Mouse (Mus musculus): ENCODE measurements around the gene Mydgf. TPM values are rescaled to one million over a fixed set of nuclear protein-coding genes. Genes with fewer than 3 reads are reported as not detected.

The Mydgf gene
- polyA plus RNA-seq, 1 experiment: 73.9 TPM

GRCm38 (mm10) chr17:56132661-56133060 is 51.1 kb downstream of the Mydgf start:
- H3K79me2 ChIP-seq (ENCODE audit: control insufficient read depth, insufficient read depth): no peaks in the 10 kb centered on the region
- H3K4me3 ChIP-seq: no peak overlapping the region
- no peak overlapping the region for H3ac ChIP-seq (ENCODE audit: control insufficient read depth, insufficient read length)
- no peak for TF ChIP-seq CEBPB (IDR thresholded peaks at IDR 0.05; ENCODE audit: insufficient read depth, poor library complexity, severe bottlenecking)
- H3K36me3 ChIP-seq (ENCODE audit: control insufficient read depth, insufficient read depth): no peaks in the 10 kb centered on the region
- no peak overlapping the region for H3K4me2 ChIP-seq (ENCODE audit: low read depth)
- H3K27me3 ChIP-seq (ENCODE audit: control insufficient read depth, insufficient read depth, insufficient read length): peaks cover 23% of the 10 kb centered on the region

DNA sequence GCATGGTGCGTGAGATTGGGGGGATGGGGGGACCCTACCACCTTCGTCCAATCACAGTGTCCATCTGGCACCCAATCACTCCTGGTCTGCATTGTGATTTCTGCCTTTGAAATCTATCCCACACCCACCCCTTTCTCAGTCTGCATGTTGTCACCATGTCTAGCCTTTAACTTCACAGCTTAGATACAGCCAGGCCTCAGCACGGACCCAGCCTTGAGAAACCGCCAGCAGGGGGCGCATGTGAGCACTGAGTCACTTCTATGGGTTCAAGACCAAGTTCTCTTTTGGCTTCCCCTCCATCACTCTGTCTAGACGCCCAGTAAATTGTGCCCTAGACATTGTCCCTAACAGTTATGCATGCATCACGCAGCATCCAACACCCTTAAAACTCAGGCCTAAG is 51.9 kb downstream of the Mydgf start:
- Histone ChIP-seq H3K4me3 (no peak overlapping the region), H3ac (ENCODE audit: control insufficient read depth, insufficient read length) (no peak overlapping the region), H3K27me3 (ENCODE audit: control insufficient read depth, insufficient read depth, insufficient read length) (peaks cover 28% of the 10 kb centered on the region), H3K36me3 (ENCODE audit: control insufficient read depth, insufficient read depth) (no peaks in the 10 kb centered on the region), H3K4me2 (ENCODE audit: low read depth) (no peak overlapping the region), H3K79me2 (ENCODE audit: control insufficient read depth, insufficient read depth) (no peaks in the 10 kb centered on the region)
- TF ChIP-seq CEBPB (IDR thresholded peaks at IDR 0.05; ENCODE audit: insufficient read depth, poor library complexity, severe bottlenecking) (no peak), POLR2A (IDR thresholded peaks at IDR 0.05; ENCODE audit: insufficient read length, low read depth) (no peak), REST (IDR thresholded peaks at IDR 0.05; ENCODE audit: insufficient read depth, insufficient read length) (no peak), SRF (IDR thresholded peaks at IDR 0.05; ENCODE audit: control insufficient read depth, insufficient read length, low read depth) (no peak), MYOD1 (IDR thresholded peaks at IDR 0.05; ENCODE audit: control insufficient read depth in 1 of 3, insufficient read length in 2 of 3, low read depth in 2 of 3) (no peak), POLR2AphosphoS2 (IDR thresholded peaks at IDR 0.05; ENCODE audit: insufficient read length, low read depth) (no peak)

- TF ChIP-seq REST (IDR thresholded peaks at IDR 0.05; ENCODE audit: insufficient read depth, insufficient read length) (no peak), CEBPB (IDR thresholded peaks at IDR 0.05; ENCODE audit: insufficient read depth, poor library complexity, severe bottlenecking) (no peak), USF1 (IDR thresholded peaks at IDR 0.05; ENCODE audit: low read depth) (no peak), POLR2AphosphoS2 (IDR thresholded peaks at IDR 0.05; ENCODE audit: insufficient read length, low read depth) (no peak), MYOD1 (IDR thresholded peaks at IDR 0.05; ENCODE audit: control insufficient read depth in 1 of 3, insufficient read length in 2 of 3, low read depth in 2 of 3) (no peak), SRF (IDR thresholded peaks at IDR 0.05; ENCODE audit: control insufficient read depth, insufficient read length, low read depth) (no peak), TCF12 (IDR thresholded peaks at IDR 0.05; ENCODE audit: insufficient read depth, poor library complexity, severe bottlenecking) (no peak)
- H3K4me3 ChIP-seq: no peak overlapping the region
- H3K4me2 ChIP-seq (ENCODE audit: low read depth): no peak overlapping the region
- peaks cover 28% of the 10 kb centered on the region for H3K27me3 ChIP-seq (ENCODE audit: control insufficient read depth, insufficient read depth, insufficient read length)
- no peaks in the 10 kb centered on the region for H3K79me2 ChIP-seq (ENCODE audit: control insufficient read depth, insufficient read depth)
- no peak overlapping the region for H3ac ChIP-seq (ENCODE audit: control insufficient read depth, insufficient read length)
- H3K36me3 ChIP-seq (ENCODE audit: control insufficient read depth, insufficient read depth): no peaks in the 10 kb centered on the region
Measured at GRCm38 (mm10) chr17:56131136-56131535, 52.6 kb downstream of the Mydgf start.

GRCm38 (mm10) chr17:56128246-56128645 is 55.5 kb downstream of the Mydgf start:
- no peak for TF ChIP-seq MYOG (IDR thresholded peaks at IDR 0.05; ENCODE audit: control insufficient read depth in 1 of 3, insufficient read depth in 1 of 3, insufficient read length in 2 of 3, low read depth in 2 of 3)
- TF ChIP-seq TCF3 (IDR thresholded peaks at IDR 0.05; ENCODE audit: insufficient read length, low read depth): no peak
- TF ChIP-seq E2F4 (IDR thresholded peaks at IDR 0.05; ENCODE audit: insufficient read depth): no peak
- TF ChIP-seq MAX (IDR thresholded peaks at IDR 0.05; ENCODE audit: low read depth): no peak
- TF ChIP-seq CEBPB (IDR thresholded peaks at IDR 0.05; ENCODE audit: insufficient read depth, poor library complexity, severe bottlenecking): no peak
- no peak for TF ChIP-seq USF1 (IDR thresholded peaks at IDR 0.05; ENCODE audit: low read depth)
- TF ChIP-seq REST (IDR thresholded peaks at IDR 0.05; ENCODE audit: insufficient read depth, insufficient read length): no peak
- TF ChIP-seq TCF12 (IDR thresholded peaks at IDR 0.05; ENCODE audit: insufficient read depth, poor library complexity, severe bottlenecking): no peak
- no peak for TF ChIP-seq MYOD1 (IDR thresholded peaks at IDR 0.05; ENCODE audit: control insufficient read depth in 1 of 3, insufficient read length in 2 of 3, low read depth in 2 of 3)
- TF ChIP-seq POLR2A (IDR thresholded peaks at IDR 0.05; ENCODE audit: insufficient read length, low read depth): no peak
- no peak for TF ChIP-seq POLR2AphosphoS2 (IDR thresholded peaks at IDR 0.05; ENCODE audit: insufficient read length, low read depth)
- no peak for TF ChIP-seq SRF (IDR thresholded peaks at IDR 0.05; ENCODE audit: control insufficient read depth, insufficient read length, low read depth)
- H3K79me2 ChIP-seq (ENCODE audit: control insufficient read depth, insufficient read depth): no peaks in the 10 kb centered on the region
- no peak overlapping the region for H3K4me3 ChIP-seq
- H3K36me3 ChIP-seq (ENCODE audit: control insufficient read depth, insufficient read depth): no peaks in the 10 kb centered on the region
- no peak overlapping the region for H3K4me2 ChIP-seq (ENCODE audit: low read depth)
- peaks cover 26% of the 10 kb centered on the region for H3K27me3 ChIP-seq (ENCODE audit: control insufficient read depth, insufficient read depth, insufficient read length)
- H3ac ChIP-seq (ENCODE audit: control insufficient read depth, insufficient read length): no peak overlapping the region

- TF ChIP-seq MAX (IDR thresholded peaks at IDR 0.05; ENCODE audit: low read depth): no peak
- no peak for TF ChIP-seq USF1 (IDR thresholded peaks at IDR 0.05; ENCODE audit: low read depth)
- no peak for TF ChIP-seq TCF3 (IDR thresholded peaks at IDR 0.05; ENCODE audit: insufficient read length, low read depth)
- TF ChIP-seq MYOD1 (IDR thresholded peaks at IDR 0.05; ENCODE audit: control insufficient read depth in 1 of 3, insufficient read length in 2 of 3, low read depth in 2 of 3): no peak
- TF ChIP-seq MYOG (IDR thresholded peaks at IDR 0.05; ENCODE audit: control insufficient read depth in 1 of 3, insufficient read depth in 1 of 3, insufficient read length in 2 of 3, low read depth in 2 of 3): no peak
- no peak for TF ChIP-seq POLR2A (IDR thresholded peaks at IDR 0.05; ENCODE audit: insufficient read length, low read depth)
- no peak for TF ChIP-seq SRF (IDR thresholded peaks at IDR 0.05; ENCODE audit: control insufficient read depth, insufficient read length, low read depth)
- Histone ChIP-seq H3K27me3 (ENCODE audit: control insufficient read depth, insufficient read depth, insufficient read length) (peaks cover 32% of the 10 kb centered on the region), H3K4me3 (no peak overlapping the region), H3K4me2 (ENCODE audit: low read depth) (no peak overlapping the region), H3K79me2 (ENCODE audit: control insufficient read depth, insufficient read depth) (no peaks in the 10 kb centered on the region), H3K36me3 (ENCODE audit: control insufficient read depth, insufficient read depth) (no peaks in the 10 kb centered on the region), H3ac (ENCODE audit: control insufficient read depth, insufficient read length) (no peak overlapping the region)
Measured at GRCm38 (mm10) chr17:56126175-56126574, 57.5 kb downstream of the Mydgf start.

Other genes starting within 250 kb of the Mydgf start
- 0.82 TPM for gene Zfp119b, start 234.4 kb downstream of the Mydgf start, polyA plus RNA-seq (2012; fragmentation: generic; extraction: Trizol)
- gene Ebi3, start 231.3 kb downstream of the Mydgf start, polyA plus RNA-seq (2012; fragmentation: generic; extraction: Trizol): not detected
- 9.3 TPM for gene Yju2, start 224.8 kb downstream of the Mydgf start, polyA plus RNA-seq (2012; fragmentation: generic; extraction: Trizol)
- 0.13 TPM for gene Shd, start 213.5 kb downstream of the Mydgf start, polyA plus RNA-seq (2012; fragmentation: generic; extraction: Trizol)
- gene Fsd1, start 197.4 kb downstream of the Mydgf start, polyA plus RNA-seq (2012; fragmentation: generic; extraction: Trizol): 0.36 TPM
- gene Stap2, start 178.3 kb downstream of the Mydgf start, polyA plus RNA-seq (2012; fragmentation: generic; extraction: Trizol): 0.46 TPM
- 92.1 TPM for gene Mpnd, start 178.2 kb downstream of the Mydgf start, polyA plus RNA-seq (2012; fragmentation: generic; extraction: Trizol)
- 66.9 TPM for gene Sh3gl1, start 147.3 kb downstream of the Mydgf start, polyA plus RNA-seq (2012; fragmentation: generic; extraction: Trizol)
- 8.0 TPM for gene Chaf1a, start 143.5 kb downstream of the Mydgf start, polyA plus RNA-seq (2012; fragmentation: generic; extraction: Trizol)
- gene Ubxn6, start 108.9 kb downstream of the Mydgf start, polyA plus RNA-seq (2012; fragmentation: generic; extraction: Trizol): 54.3 TPM
- gene Hdgfl2, start 104.3 kb downstream of the Mydgf start, polyA plus RNA-seq (2012; fragmentation: generic; extraction: Trizol): 56.4 TPM
- 0.30 TPM for gene Plin4, start 74.1 kb downstream of the Mydgf start, polyA plus RNA-seq (2012; fragmentation: generic; extraction: Trizol)
- gene Plin5, start 66.3 kb downstream of the Mydgf start, polyA plus RNA-seq (2012; fragmentation: generic; extraction: Trizol): 0.06 TPM
- 0.04 TPM for gene Lrg1, start 61.9 kb downstream of the Mydgf start, polyA plus RNA-seq (2012; fragmentation: generic; extraction: Trizol)
- 1.4 TPM for gene Sema6b, start 43.6 kb downstream of the Mydgf start, polyA plus RNA-seq (2012; fragmentation: generic; extraction: Trizol)
- 2.3 TPM for gene Tnfaip8l1, start 21.4 kb downstream of the Mydgf start, polyA plus RNA-seq (2012; fragmentation: generic; extraction: Trizol)
- gene Dpp9, start 35.0 kb upstream of the Mydgf start, polyA plus RNA-seq (2012; fragmentation: generic; extraction: Trizol): 37.1 TPM
- gene Fem1a, start 72.9 kb upstream of the Mydgf start, polyA plus RNA-seq (2012; fragmentation: generic; extraction: Trizol): 43.6 TPM
- gene Ticam1, start 92.9 kb upstream of the Mydgf start, polyA plus RNA-seq (2012; fragmentation: generic; extraction: Trizol): 9.1 TPM
- gene Plin3, start 109.0 kb upstream of the Mydgf start, polyA plus RNA-seq (2012; fragmentation: generic; extraction: Trizol): 44.8 TPM
- not detected for gene Arrdc5, start 116.4 kb upstream of the Mydgf start, polyA plus RNA-seq (2012; fragmentation: generic; extraction: Trizol)
- 18.4 TPM for gene Uhrf1, start 119.4 kb upstream of the Mydgf start, polyA plus RNA-seq (2012; fragmentation: generic; extraction: Trizol)
- gene Kdm4b, start 142.1 kb upstream of the Mydgf start, polyA plus RNA-seq (2012; fragmentation: generic; extraction: Trizol): 31.3 TPM